Mouse (Mus musculus): ENCODE measurements around the gene Btnl1.

Gene Btnl1

GRCm38 (mm10) chr17:34376847-34377246, at the start of gene Btnl1:
TSS of gene Btnl1 (plus strand) at chr17:34377132.
- no peak for DNase-seq

GRCm38 (mm10) chr17:34329807-34330206, 47.1 kb upstream of the Btnl1 start:
- DNase-seq, result no peak

- DNase-seq, result no peak
These were observed 45.7 kb upstream of the Btnl1 start for GRCm38 (mm10) chr17:34331200-34331599.

GRCm38 (mm10) chr17:34340619-34341402, 36.1 kb upstream of the Btnl1 start:
- no peak for DNase-seq

GRCm38 (mm10) chr17:34344882-34345281, 32.0 kb upstream of the Btnl1 start:
- DNase-seq, result no peak

- no peak for DNase-seq
These were observed 31.4 kb upstream of the Btnl1 start for GRCm38 (mm10) chr17:34345486-34345885.

- no peak for DNase-seq
These were observed 30.9 kb upstream of the Btnl1 start for GRCm38 (mm10) chr17:34346041-34346440.

GRCm38 (mm10) chr17:34347606-34348308, 29.2 kb upstream of the Btnl1 start:
- peak; percentile 60 for DNase-seq

GRCm38 (mm10) chr17:34349429-34349828, 27.5 kb upstream of the Btnl1 start:
- peak; percentile 85 for DNase-seq

GRCm38 (mm10) chr17:34354539-34354938, 22.4 kb upstream of the Btnl1 start, which contains the start of gene Btnl2:
TSS of gene Btnl2 (plus strand) at chr17:34354822.
- DNase-seq, result no peak

- no peak for DNase-seq
These were observed 22.0 kb upstream of the Btnl1 start for GRCm38 (mm10) chr17:34354940-34355339.

- DNase-seq, result no peak
These were observed 13.9 kb upstream of the Btnl1 start for GRCm38 (mm10) chr17:34362954-34363546.

- no peak for DNase-seq
These were observed 13.1 kb upstream of the Btnl1 start for GRCm38 (mm10) chr17:34363676-34364310.

GRCm38 (mm10) chr17:34365031-34365430, 11.9 kb upstream of the Btnl1 start:
- no peak for DNase-seq

GRCm38 (mm10) chr17:34370563-34370962, 6.4 kb upstream of the Btnl1 start:
- no peak for DNase-seq

- no peak for DNase-seq
These were observed 3.8 kb upstream of the Btnl1 start for GRCm38 (mm10) chr17:34373055-34373709.

GRCm38 (mm10) chr17:34377450-34378209, 698 bp downstream of the Btnl1 start:
- no peak for DNase-seq

GRCm38 (mm10) chr17:34378716-34379115, 1.8 kb downstream of the Btnl1 start:
- no peak for DNase-seq

- DNase-seq, result no peak
These were observed 2.5 kb downstream of the Btnl1 start for GRCm38 (mm10) chr17:34379451-34379850.

- no peak for DNase-seq
These were observed 4.9 kb downstream of the Btnl1 start for GRCm38 (mm10) chr17:34381876-34382275.

- peak; percentile 38 for DNase-seq
These were observed 6.3 kb downstream of the Btnl1 start for GRCm38 (mm10) chr17:34383212-34383611.

GRCm38 (mm10) chr17:34384699-34385098, 7.8 kb downstream of the Btnl1 start:
- DNase-seq, result no peak
